Mouse (Mus musculus) cortical plate, adult 2 months (tissue): ENCODE data around the gene Olfr204.

Source experiments
- CTCF ChIP-seq: fragments of 200-500 bp; IDR thresholded peaks from 2 replicates; pipeline ENCODE4 v1.5.1; 2011; ENCODE audit warnings: mild to moderate bottlenecking, control low read depth, low read length; ENCODE audit not compliant: insufficient read depth; ENCODE audit errors: extremely low read depth
- POLR2A ChIP-seq: fragments of 200-500 bp; IDR thresholded peaks from 2 replicates; pipeline ENCODE4 v1.6.1; 2011; ENCODE audit warnings: mild to moderate bottlenecking, low read length, control low read depth; ENCODE audit not compliant: insufficient read depth; ENCODE audit errors: extremely low read depth

- TF ChIP-seq CTCF (no peak), POLR2A (no peak)
Observed at GRCm38 (mm10) chr16:59331038-59331437, 13.0 kb upstream of the Olfr204 start, which contains the start of gene Olfr205.
